In genomic region chr12:73363956-73364355, GRCm38 (mm10) we compare ENCODE assay signal across 31 mouse cellular contexts.
"Had no signal": no experiment of that assay in that cellular context is flagged by ENCODE, and none has a peak within 500 bp of the region (broad histone marks: within the 10 kb centered on the region; RNA-seq: fewer than 3 reads in every experiment).

No protein-coding gene starts in this region.

- H3K27me3 ChIP-seq: liver, embryonic 12.5 days; liver, embryonic 13.5 days; lung, embryonic 15.5 days; midbrain, embryonic 12.5 days; midbrain, embryonic 13.5 days; midbrain, embryonic 15.5 days; neural tube, embryonic 12.5 days; neural tube, embryonic 13.5 days had no signal

- ATAC-seq: liver, embryonic 12.5 days; liver, postnatal 0 days; lung, postnatal 0 days; midbrain, embryonic 13.5 days; midbrain, embryonic 15.5 days; midbrain, embryonic 16.5 days had no signal

- H3K36me3 ChIP-seq: limb, embryonic 10.5 days; limb, embryonic 12.5 days; limb, embryonic 13.5 days; limb, embryonic 15.5 days; liver, embryonic 12.5 days; liver, embryonic 13.5 days; liver, embryonic 15.5 days; lung, embryonic 15.5 days; midbrain, embryonic 12.5 days; midbrain, embryonic 13.5 days; midbrain, embryonic 15.5 days; neural tube, embryonic 12.5 days; neural tube, embryonic 13.5 days had no signal

- H3K9ac ChIP-seq: limb, embryonic 12.5 days; limb, embryonic 13.5 days; limb, embryonic 15.5 days; liver, embryonic 12.5 days; liver, embryonic 13.5 days; liver, embryonic 14.5 days; liver, embryonic 15.5 days; liver, postnatal 0 days; lung, embryonic 14.5 days; lung, embryonic 15.5 days; midbrain, embryonic 12.5 days; midbrain, embryonic 13.5 days; midbrain, embryonic 15.5 days; neural tube, embryonic 12.5 days; neural tube, embryonic 13.5 days had no signal

- H3K4me3 ChIP-seq: limb, embryonic 10.5 days; limb, embryonic 12.5 days; limb, embryonic 13.5 days; limb, embryonic 15.5 days; liver, embryonic 12.5 days; liver, embryonic 13.5 days; liver, embryonic 15.5 days; lung, embryonic 15.5 days; megakaryocyte, embryonic 14.5 days; midbrain, embryonic 12.5 days; midbrain, embryonic 13.5 days; midbrain, embryonic 15.5 days; myocyte; neural tube, embryonic 12.5 days; neural tube, embryonic 13.5 days had no signal

- H3K4me1 ChIP-seq: liver, embryonic 15.5 days had no signal

- H3K9me3 ChIP-seq: limb, embryonic 10.5 days; limb, embryonic 12.5 days; limb, embryonic 13.5 days; limb, embryonic 15.5 days; liver, embryonic 12.5 days; liver, embryonic 13.5 days; liver, embryonic 15.5 days; lung, embryonic 15.5 days; megakaryocyte, embryonic 14.5 days; midbrain, embryonic 12.5 days; midbrain, embryonic 13.5 days; midbrain, embryonic 15.5 days; neural tube, embryonic 12.5 days; neural tube, embryonic 13.5 days had no signal

- H3K27ac ChIP-seq: limb, embryonic 10.5 days; limb, embryonic 12.5 days; limb, embryonic 13.5 days; limb, embryonic 15.5 days; liver, embryonic 12.5 days; liver, embryonic 13.5 days; liver, embryonic 14.5 days; liver, embryonic 15.5 days; lung, embryonic 15.5 days; macrophage; midbrain, embryonic 12.5 days; midbrain, embryonic 13.5 days; midbrain, embryonic 15.5 days; neural tube, embryonic 12.5 days; neural tube, embryonic 13.5 days had no signal

- DNase-seq: left cerebral cortex, postnatal 4 days; liver; liver, embryonic 13.5 days; liver, postnatal 0 days; lung, adult 18-20 months; lung, adult 2 months; lung, embryonic 14.5 days; lung, postnatal 10 days; lung, postnatal 14 days; lung, postnatal 36 days; lung, postnatal 4 days; midbrain, embryonic 14.5 days had no signal

- H3K4me2 ChIP-seq: limb, embryonic 12.5 days; limb, embryonic 13.5 days; limb, embryonic 15.5 days; liver, embryonic 11.5 days; liver, embryonic 13.5 days; liver, embryonic 15.5 days; lung, embryonic 14.5 days; lung, embryonic 15.5 days; midbrain, embryonic 12.5 days; midbrain, embryonic 13.5 days; midbrain, embryonic 15.5 days; neural tube, embryonic 12.5 days; neural tube, embryonic 13.5 days had no signal
